Mouse (Mus musculus) CH12.LX (cell line): ENCODE results near the gene Mtr. TPM values are rescaled to one million over a fixed set of nuclear protein-coding genes. Genes with fewer than 3 reads are reported as not detected.

Source experiments
- DNase-seq: peaks from one replicate; pipeline ENCODE4 v3.0.0-alpha.2; 2013; ENCODE audit errors: extremely low read depth
- H3K27ac ChIP-seq: 2 replicates; pipeline ENCODE4 v1.5.1; 2012; ENCODE audit warnings: low read depth, mild to moderate bottlenecking, control low read depth, moderate library complexity; ENCODE audit not compliant: insufficient read depth
- H3K27me3 ChIP-seq: replicated peaks from 2 replicates; pipeline ENCODE3; 2012; ENCODE audit warnings: inconsistent platforms
- H3K36me3 ChIP-seq, 2 experiments: replicated peaks in 1 of 2; 2 replicates each; pipeline versions ENCODE3 to v1.6.1; 2012; ENCODE audit warnings: inconsistent platforms in 1 of 2, low read length in 1 of 2, mild to moderate bottlenecking in 1 of 2, mixed read lengths in 1 of 2, moderate library complexity in 1 of 2; ENCODE audit not compliant: control insufficient read depth in 1 of 2, insufficient read depth in 1 of 2
- H3K4me1 ChIP-seq, 2 experiments: 2 replicates each; pipeline ENCODE4 v1.6.1; 2012; ENCODE audit warnings: inconsistent platforms in 1 of 2, moderate library complexity in 1 of 2; ENCODE audit not compliant: insufficient read depth in 2 of 2, control insufficient read depth in 1 of 2
- H3K4me2 ChIP-seq: 2 replicates; pipeline ENCODE4 v1.6.1; 2012; ENCODE audit warnings: low read depth, mild to moderate bottlenecking, control low read depth; ENCODE audit not compliant: poor library complexity, insufficient read depth, severe bottlenecking
- H3K4me3 ChIP-seq, 3 experiments: fragments of 150-350 bp in 1 of 3; sonication (generic) in 1 of 3; replicated peaks in 1 of 3; 2 replicates each; pipeline versions ENCODE3 to v1.5.1; 2011 to 2012; ENCODE audit warnings: low read depth in 2 of 3, low read length in 2 of 3, mild to moderate bottlenecking in 2 of 3, moderate library complexity in 2 of 3, control low read depth in 1 of 3, improper control_type of control experiment in 1 of 3, inconsistent platforms in 1 of 3, mixed read lengths in 1 of 3; ENCODE audit not compliant: poor library complexity in 1 of 3
- H3K79me2 ChIP-seq: replicated peaks from 2 replicates; pipeline ENCODE4 v1.6.1; 2012; ENCODE audit warnings: mild to moderate bottlenecking, moderate library complexity; ENCODE audit not compliant: control insufficient read depth, poor library complexity, insufficient read depth, severe bottlenecking; ENCODE audit errors: extremely low read depth
- H3K9ac ChIP-seq: 2 replicates; pipeline ENCODE4 v1.6.1; 2012; ENCODE audit warnings: low read depth, mild to moderate bottlenecking, control low read depth, moderate library complexity; ENCODE audit not compliant: insufficient read depth
- H3K9me3 ChIP-seq: replicated peaks from 2 replicates; pipeline ENCODE3; 2012; ENCODE audit warnings: low read length, inconsistent platforms, mixed read lengths
- BHLHE40 ChIP-seq: IDR thresholded peaks from 2 replicates; pipeline ENCODE4 v1.6.1; 2011; ENCODE audit warnings: mild to moderate bottlenecking, low read depth, low read length, improper control_type of control experiment
- CHD1 ChIP-seq: IDR thresholded peaks from 2 replicates; pipeline ENCODE4 v1.6.1; 2012; ENCODE audit warnings: low read depth, low read length, improper control_type of control experiment, inconsistent platforms
- CHD2 ChIP-seq: IDR thresholded peaks from 2 replicates; pipeline ENCODE4 v1.6.1; 2011; ENCODE audit warnings: low read length, improper control_type of control experiment
- CTCF ChIP-seq, 2 experiments: IDR thresholded peaks in 1 of 2; conservative IDR thresholded peaks in 1 of 2; 2 replicates each; pipeline ENCODE4 v1.5.1; 2011 to 2012; ENCODE audit warnings: low read depth in 2 of 2, low read length in 2 of 2, improper control_type of control experiment in 1 of 2, inconsistent platforms in 1 of 2, mild to moderate bottlenecking in 1 of 2, moderate library complexity in 1 of 2
- ELF1 ChIP-seq: IDR thresholded peaks from 2 replicates; pipeline ENCODE4 v1.6.1; 2014; ENCODE audit warnings: low read depth, mild to moderate bottlenecking, inconsistent platforms, low read length, improper control_type of control experiment
- EP300 ChIP-seq: IDR thresholded peaks from 2 replicates; pipeline ENCODE4 v1.6.1; 2011; ENCODE audit warnings: low read length, improper control_type of control experiment
- ETS1 ChIP-seq: conservative IDR thresholded peaks from 2 replicates; pipeline ENCODE4 v1.6.1; 2012; ENCODE audit warnings: low read depth, mild to moderate bottlenecking, inconsistent platforms, low read length, improper control_type of control experiment, moderate library complexity
- GABPA ChIP-seq: IDR thresholded peaks from 2 replicates; pipeline ENCODE4 v1.6.1; 2012; ENCODE audit warnings: low read depth, low read length, improper control_type of control experiment, inconsistent platforms; ENCODE audit not compliant: insufficient replicate concordance
- HCFC1 ChIP-seq: IDR thresholded peaks from 2 replicates; pipeline ENCODE4 v1.6.1; 2012; ENCODE audit warnings: low read depth, mild to moderate bottlenecking, inconsistent platforms, low read length, improper control_type of control experiment
- IRF4 ChIP-seq: IDR thresholded peaks from 2 replicates; pipeline ENCODE4 v1.6.1; 2014; ENCODE audit warnings: low read depth, mild to moderate bottlenecking, inconsistent platforms, low read length, improper control_type of control experiment
- JUN ChIP-seq: IDR thresholded peaks from 2 replicates; pipeline ENCODE4 v1.6.1; 2011; ENCODE audit warnings: low read depth, mild to moderate bottlenecking, low read length, improper control_type of control experiment, moderate library complexity; ENCODE audit not compliant: insufficient read depth
- MAFK ChIP-seq: IDR thresholded peaks from 2 replicates; pipeline ENCODE4 v1.6.1; 2011; ENCODE audit warnings: low read length, improper control_type of control experiment; ENCODE audit not compliant: insufficient replicate concordance
- MAZ ChIP-seq: IDR thresholded peaks from 2 replicates; pipeline ENCODE4 v1.6.1; 2012; ENCODE audit warnings: low read depth, mild to moderate bottlenecking, inconsistent platforms, low read length, improper control_type of control experiment, moderate library complexity
- MEF2A ChIP-seq: IDR thresholded peaks from 2 replicates; pipeline ENCODE4 v1.6.1; 2014; ENCODE audit warnings: low read depth, mild to moderate bottlenecking, inconsistent platforms, low read length, improper control_type of control experiment, borderline replicate concordance
- MYC ChIP-seq: IDR thresholded peaks from 2 replicates; pipeline ENCODE4 v1.6.1; 2011; ENCODE audit warnings: low read depth, mild to moderate bottlenecking, improper control_type of control experiment, low read length
- NELFE ChIP-seq: IDR thresholded peaks from 2 replicates; pipeline ENCODE4 v1.6.1; 2011; ENCODE audit warnings: low read depth, low read length, improper control_type of control experiment
- NRF1 ChIP-seq: IDR thresholded peaks from 2 replicates; pipeline ENCODE4 v1.6.1; 2014; ENCODE audit warnings: low read depth, mild to moderate bottlenecking, inconsistent platforms, low read length, improper control_type of control experiment, moderate library complexity
- POLR2A ChIP-seq: IDR thresholded peaks from 2 replicates; pipeline ENCODE4 v1.6.1; 2011; ENCODE audit warnings: low read depth, mild to moderate bottlenecking, improper control_type of control experiment, low read length
- POLR2AphosphoS2 ChIP-seq: IDR thresholded peaks from 2 replicates; pipeline ENCODE4 v1.6.1; 2011; ENCODE audit warnings: low read depth, low read length, improper control_type of control experiment
- RCOR1 ChIP-seq: conservative IDR thresholded peaks from 2 replicates; pipeline ENCODE4 v1.6.1; 2012; ENCODE audit warnings: low read depth, mild to moderate bottlenecking, inconsistent platforms, low read length, improper control_type of control experiment
- SIN3A ChIP-seq: IDR thresholded peaks from 2 replicates; pipeline ENCODE4 v1.6.1; 2012; ENCODE audit warnings: low read length, improper control_type of control experiment, inconsistent platforms
- SMC3 ChIP-seq: IDR thresholded peaks from 2 replicates; pipeline ENCODE4 v1.6.1; 2011; ENCODE audit warnings: low read depth, low read length, improper control_type of control experiment
- TBP ChIP-seq: conservative IDR thresholded peaks from 2 replicates; pipeline ENCODE4 v1.6.1; 2011; ENCODE audit warnings: low read depth, low read length, improper control_type of control experiment
- TCF12 ChIP-seq: IDR thresholded peaks from 2 replicates; pipeline ENCODE4 v1.6.1; 2014; ENCODE audit warnings: low read depth, mild to moderate bottlenecking, inconsistent platforms, low read length, improper control_type of control experiment
- UBTF ChIP-seq: IDR thresholded peaks from 2 replicates; pipeline ENCODE4 v1.6.1; 2012; ENCODE audit warnings: low read depth, mild to moderate bottlenecking, inconsistent platforms, low read length, improper control_type of control experiment, moderate library complexity
- ZMIZ1 ChIP-seq: IDR thresholded peaks from 2 replicates; pipeline ENCODE4 v1.6.1; 2012; ENCODE audit warnings: low read depth, mild to moderate bottlenecking, inconsistent platforms, low read length, improper control_type of control experiment
- dilution Hi-C: fragments of 300-500 bp; cut with MboI; formaldehyde crosslinking; loops from 2 replicates; pipeline ENCODE4 v1.14.3; 2020; ENCODE audit warnings: low sequenced_read_pairs; ENCODE audit not compliant: extremely low pct_unique_long_range_greater_than_20kb, extremely low pct_ligation_motif_present
- in situ Hi-C: fragments of 300-500 bp; cut with MboI; formaldehyde crosslinking; loops from 3 replicates; pipeline ENCODE4 v1.14.3; 2019; ENCODE audit warnings: low sequenced_read_pairs, low pct_ligation_motif_present, low pct_unique_long_range_greater_than_20kb, mixed read lengths
- polyA plus RNA-seq: library from polyadenylated mRNA; unstranded; fragments of >175 nt; gene quantifications from 2 replicates; pipeline ENCODE4 v1.2.1, GENCODE M21; 2012; ENCODE audit warnings: low read depth; ENCODE audit not compliant: insufficient read length
- total RNA-seq, 2 experiments: library from RNA; depleted of rRNA; stranded (reverse); fragments of 300-350 nt in 1 of 2; fragments of >200 nt in 1 of 2; gene quantifications; 2 replicates each; pipeline ENCODE4 v1.2.3; 2012 to 2014

The Mtr gene
- total and polyA plus RNA-seq, 3 experiments = 13.2 to 28.6 (median 22.0) TPM

- 0 out of 2 replicates have a peak, but pooled peaks cover 1% of the 10 kb centered on the region for H3K79me2 ChIP-seq
- no peak overlapping the region for H3K27ac ChIP-seq
- H3K36me3 ChIP-seq = peaks cover 36 to 83% of the 10 kb centered on the region in 2 experiments
- H3K9ac ChIP-seq = no peak overlapping the region
- H3K9me3 ChIP-seq = no peaks in the 10 kb centered on the region
- DNase-seq = no peak
- no peak overlapping the region for H3K4me2 ChIP-seq
- in situ Hi-C loops = no loop called here
- H3K4me1 ChIP-seq = no peaks in the 10 kb centered on the region
- no peak for TF ChIP-seq EP300
- TF ChIP-seq ETS1 = no peak
- TF ChIP-seq CHD2 = no peak
- no peak for TF ChIP-seq MEF2A
- TF ChIP-seq MAFK = no peak
- no peak for TF ChIP-seq NRF1
- no peak for TF ChIP-seq UBTF
- no peak for TF ChIP-seq TBP
- no peak for TF ChIP-seq HCFC1
- no peak for TF ChIP-seq JUN
- TF ChIP-seq POLR2AphosphoS2 = no peak
- no peak for TF ChIP-seq SMC3
- no peak for TF ChIP-seq RCOR1
- TF ChIP-seq MAZ = no peak
- TF ChIP-seq MYC = no peak
- no peak for TF ChIP-seq ZMIZ1
- no peak for TF ChIP-seq SIN3A
- no peak for TF ChIP-seq GABPA
- no peak for TF ChIP-seq NELFE
- no peak for TF ChIP-seq ELF1
- H3K4me3 ChIP-seq = no peak overlapping the region
- no peaks in the 10 kb centered on the region for H3K27me3 ChIP-seq
- dilution Hi-C loops = no loop called here
These were observed 8.6 kb downstream of the Mtr start for GRCm38 (mm10) chr13:12249195-12249898.

- in situ Hi-C loops (no loop called here), dilution Hi-C loops (no loop called here)
- DNase-seq = no peak
- H3K9me3 ChIP-seq = no peaks in the 10 kb centered on the region
- no peak overlapping the region for H3K4me2 ChIP-seq
- no peak overlapping the region for H3K9ac ChIP-seq
- no peaks in the 10 kb centered on the region for H3K27me3 ChIP-seq
- no peaks in the 10 kb centered on the region for H3K4me1 ChIP-seq
- H3K27ac ChIP-seq = no peak overlapping the region
- H3K79me2 ChIP-seq = no peaks in the 10 kb centered on the region
- no peak overlapping the region for H3K4me3 ChIP-seq
- H3K36me3 ChIP-seq = peaks cover 58 to 90% of the 10 kb centered on the region in 2 experiments
- TF ChIP-seq CHD1 (no peak), TCF12 (no peak), POLR2A (no peak), UBTF (no peak), ELF1 (no peak), BHLHE40 (no peak), CHD2 (no peak), GABPA (no peak), CTCF (conservative IDR thresholded peaks at IDR 0.05 in 1 of 2, IDR thresholded peaks at IDR 0.05 in 1 of 2; ENCODE audit: low read depth in 2 of 2, low read length in 2 of 2) (no peak), RCOR1 (no peak), IRF4 (no peak)
- TF ChIP-seq, all 38 proteins: peak for 0
These were observed 12.0 kb downstream of the Mtr start for GRCm38 (mm10) chr13:12245938-12246337.
